Mouse (Mus musculus): ENCODE measurements around the gene Prkar2b.
A peak's percentile ranks its signal among the peaks of the same experiment; 100 is the strongest.

Prkar2b gene

GRCm38 (mm10) chr12:31965517-31966212 is 95.4 kb downstream of the Prkar2b start:
- no peak for DNase-seq

DNA sequence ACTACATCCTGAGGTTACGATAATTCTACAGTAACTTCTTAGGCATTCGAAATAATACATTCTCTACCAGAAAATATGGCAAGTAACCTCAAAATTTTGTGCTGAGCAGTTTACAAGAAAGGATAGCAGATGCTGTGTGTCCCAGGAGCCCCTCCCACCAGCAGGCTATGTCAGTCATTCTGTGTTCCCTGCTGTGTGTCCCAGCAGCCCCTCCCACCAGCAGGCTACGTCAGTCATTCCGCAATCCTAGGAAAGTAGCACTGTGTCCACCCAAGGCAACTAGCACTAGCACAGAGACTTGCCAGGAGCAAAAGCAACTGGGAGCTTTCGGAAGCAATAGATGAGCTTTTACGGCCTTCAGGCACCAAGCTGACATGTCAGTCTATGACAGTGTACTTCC is 97.0 kb downstream of the Prkar2b start:
- no peak for DNase-seq

DNA sequence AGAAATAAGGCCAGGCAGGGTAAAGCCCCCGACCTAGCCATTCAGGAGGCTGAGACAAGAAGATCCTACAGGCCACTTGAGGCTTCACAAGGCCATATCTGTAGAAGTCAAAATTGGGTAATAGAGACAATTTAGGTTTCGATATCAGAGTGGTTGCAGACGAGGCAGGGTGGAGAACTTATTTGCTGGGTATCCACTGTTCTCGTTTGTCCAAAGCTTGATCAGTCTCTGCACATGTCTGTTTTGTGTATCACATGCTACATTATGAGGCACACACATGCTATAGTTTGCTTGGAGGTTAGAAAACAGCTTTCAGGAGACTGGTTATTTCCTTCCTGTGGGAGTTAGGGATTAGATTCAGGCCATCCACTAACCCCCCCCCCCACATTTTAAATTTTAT is 105.3 kb downstream of the Prkar2b start:
- DNase-seq = no peak

- DNase-seq = no peak
Observed at GRCm38 (mm10) chr12:31950659-31951031, 110.5 kb downstream of the Prkar2b start.

DNA sequence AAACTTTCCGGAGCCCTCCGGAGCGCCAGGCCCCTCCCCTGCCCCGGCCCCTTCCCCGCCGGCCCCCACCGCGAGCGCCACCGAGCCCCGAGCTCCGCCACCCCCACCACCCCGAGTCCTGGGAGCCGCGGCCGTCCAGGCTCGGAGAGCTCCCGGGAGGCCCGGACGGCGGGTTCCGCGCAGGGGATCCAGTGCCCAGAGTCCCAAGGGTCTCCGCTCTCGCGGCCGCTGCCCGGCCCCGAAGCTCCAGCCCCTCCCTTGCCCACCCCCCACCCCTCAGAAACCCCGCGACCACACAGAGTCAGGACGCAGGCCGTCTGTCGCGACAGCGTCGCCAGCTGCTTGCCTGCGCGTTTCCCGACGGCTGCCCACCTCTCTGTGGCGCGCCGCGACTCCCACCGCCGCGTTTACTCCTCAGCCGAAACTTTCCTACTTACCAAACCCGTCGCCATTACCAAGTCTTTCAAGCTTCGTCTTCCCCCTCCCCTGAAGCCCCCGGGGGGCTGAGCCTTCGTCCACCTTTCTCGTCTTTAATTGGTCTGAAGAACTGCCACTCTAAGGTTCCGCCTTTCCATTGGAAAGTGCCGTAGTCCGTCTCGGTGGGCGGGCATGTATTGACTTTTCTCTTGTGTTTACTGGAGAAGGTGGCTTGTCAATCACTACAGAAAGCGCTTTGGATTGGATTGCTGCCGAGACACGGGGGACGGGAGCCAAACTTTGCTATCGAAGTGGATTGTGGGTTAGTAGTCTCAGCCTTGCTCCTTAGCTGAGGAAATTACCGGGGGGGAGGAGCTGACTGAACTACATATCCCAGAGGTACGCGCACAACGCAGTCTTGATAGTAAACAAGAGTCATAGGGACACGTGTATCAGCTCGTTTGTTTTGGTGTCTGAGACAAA is 111.1 kb downstream of the Prkar2b start, which contains the start of gene Hbp1:
Hbp1 (minus strand) TSS at position 777 of the 900 bp plus-strand sequence.
- peak; percentile 98 to 100 for DNase-seq

DNA sequence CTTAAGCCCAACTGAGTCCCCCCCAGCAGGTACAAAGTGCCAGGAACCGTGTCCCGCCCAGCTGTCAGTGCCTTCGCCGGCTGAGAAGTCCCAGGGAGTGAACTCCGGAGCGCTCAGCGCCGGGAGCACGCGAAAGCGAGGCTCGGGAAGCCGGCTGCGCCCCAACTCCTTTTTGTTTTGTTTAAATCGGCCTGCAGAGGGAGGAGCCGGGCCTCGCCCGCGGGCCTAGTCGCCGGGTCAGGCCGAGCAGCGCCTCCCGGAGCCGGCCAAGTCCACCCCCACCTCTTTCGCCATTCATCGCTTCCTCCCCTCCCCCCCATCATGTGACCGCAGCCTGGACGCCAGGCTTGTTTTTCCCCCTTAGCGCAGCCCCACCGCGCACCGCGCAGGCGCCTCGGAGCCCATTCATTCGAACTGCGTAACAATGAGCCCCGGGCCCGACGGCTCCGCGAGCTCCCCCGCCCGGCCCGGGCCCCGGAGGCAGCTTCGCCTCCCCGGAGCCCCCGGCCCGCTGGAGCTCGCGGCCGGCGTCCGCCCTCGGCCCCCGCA is 111.8 kb downstream of the Prkar2b start:
- peak; percentile 96 to 98 for DNase-seq

DNA sequence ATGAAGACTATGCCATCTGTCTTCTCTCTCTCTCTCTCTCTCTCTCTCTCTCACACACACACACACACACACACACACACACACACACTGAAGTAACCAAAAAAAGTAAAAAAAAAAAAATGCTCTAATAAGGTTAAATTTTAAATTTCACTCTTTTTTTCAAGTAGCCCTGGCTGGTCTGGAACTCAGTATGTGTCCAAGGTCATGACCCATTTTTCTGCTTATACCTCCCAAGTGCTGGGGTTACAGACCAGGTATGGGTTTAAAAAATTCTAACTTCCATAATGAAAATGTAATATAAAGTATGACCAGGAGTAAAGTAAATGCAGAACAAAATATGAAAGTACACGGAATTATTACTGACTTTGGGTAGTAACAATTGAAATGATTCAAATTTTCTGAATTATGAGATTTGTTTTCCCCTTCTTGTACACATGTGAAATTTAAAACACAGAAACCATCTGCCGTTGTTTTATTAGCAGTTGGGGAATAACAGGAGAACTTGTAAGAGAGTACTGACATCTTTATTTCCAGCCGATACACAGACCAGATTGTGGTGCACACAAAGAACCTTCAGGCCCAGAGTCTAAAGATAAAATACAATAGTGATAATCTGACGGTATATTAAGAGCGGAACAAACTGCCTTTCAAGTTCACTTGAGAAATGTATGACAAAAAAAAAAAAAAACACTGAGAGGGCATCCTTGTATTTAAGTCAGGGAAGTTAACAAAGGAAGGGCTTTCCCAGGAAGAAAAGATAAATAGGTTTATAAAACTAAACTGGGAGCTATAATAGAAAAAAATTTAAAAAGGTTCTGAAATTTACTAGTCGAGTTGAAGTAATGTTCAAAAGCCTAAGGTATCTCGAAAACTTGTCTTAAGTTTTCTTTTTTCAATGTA is 112.7 kb downstream of the Prkar2b start:
- peak in 1 of 2 experiments; percentile 19 for DNase-seq

DNA sequence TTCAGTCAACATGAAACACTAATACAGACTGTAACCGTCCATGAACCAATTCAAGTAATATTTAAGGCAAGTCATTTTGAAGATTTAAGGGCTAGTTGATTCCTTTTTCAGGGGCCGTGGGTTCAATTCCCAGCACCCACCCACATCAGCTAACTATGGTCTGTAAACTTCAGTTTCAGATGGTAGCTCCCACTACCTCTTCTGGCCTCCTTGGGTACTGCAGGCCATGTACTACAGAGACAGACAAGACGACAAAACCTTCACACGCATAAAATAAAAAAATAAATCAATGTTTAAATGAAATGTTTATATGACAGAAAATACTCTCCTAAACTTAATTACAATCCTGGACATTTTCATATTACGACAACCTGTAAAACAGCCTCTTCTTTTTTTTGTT is 113.6 kb downstream of the Prkar2b start:
- DNase-seq = peak in 1 of 2 experiments; percentile 54

DNA sequence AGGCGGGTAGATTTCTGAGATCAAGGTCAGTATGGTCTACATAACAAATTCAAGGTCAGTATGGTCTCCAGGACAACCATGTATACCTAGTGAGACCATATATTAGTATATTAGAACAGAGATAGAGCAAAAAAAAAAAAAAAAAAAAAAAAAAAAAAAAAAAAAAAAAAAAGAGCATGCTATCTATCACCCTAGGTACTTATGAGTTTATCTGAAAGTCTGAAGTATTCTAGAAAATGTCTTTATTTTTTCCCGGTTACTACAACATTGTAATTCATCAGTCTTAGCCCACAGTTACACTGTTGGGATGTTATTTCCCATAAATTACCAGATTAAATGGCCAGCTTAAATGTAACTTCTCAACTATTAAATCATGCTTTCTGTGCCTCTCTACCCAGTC is 116.7 kb downstream of the Prkar2b start:
- DNase-seq = no peak

GRCm38 (mm10) chr12:31943020-31943654 is 118.0 kb downstream of the Prkar2b start:
- no peak for DNase-seq

GRCm38 (mm10) chr12:31939026-31939425 is 122.1 kb downstream of the Prkar2b start:
- DNase-seq = peak in 1 of 2 experiments; percentile 20

DNA sequence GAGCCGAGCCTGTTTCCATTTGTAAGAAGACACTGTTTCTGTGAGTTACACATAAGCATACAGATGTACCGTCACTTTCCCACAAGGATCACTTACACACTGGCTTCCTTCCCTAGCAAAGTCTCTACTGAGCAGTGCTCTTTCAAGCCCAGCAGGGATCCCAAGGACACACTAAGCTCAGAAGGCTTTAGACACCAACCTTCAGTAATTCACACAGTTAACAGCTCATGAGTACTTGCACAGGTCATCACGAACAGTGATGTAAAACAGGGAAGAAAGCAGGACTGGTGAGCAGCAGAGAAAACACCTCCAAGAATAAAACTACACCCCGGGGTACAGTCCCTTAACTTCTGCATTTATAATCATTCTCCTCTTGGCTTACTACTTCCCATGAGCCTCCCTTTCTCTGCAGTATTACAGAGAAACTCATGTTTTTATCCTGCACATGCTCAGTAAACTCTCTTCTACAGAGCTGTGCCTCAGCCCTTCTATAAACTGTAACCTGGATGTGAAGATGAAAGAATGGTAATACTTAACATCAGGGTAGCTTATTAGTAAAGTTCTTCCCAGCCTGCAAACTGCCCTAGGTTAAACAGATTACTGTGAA is 122.6 kb downstream of the Prkar2b start:
- no peak for DNase-seq

DNA sequence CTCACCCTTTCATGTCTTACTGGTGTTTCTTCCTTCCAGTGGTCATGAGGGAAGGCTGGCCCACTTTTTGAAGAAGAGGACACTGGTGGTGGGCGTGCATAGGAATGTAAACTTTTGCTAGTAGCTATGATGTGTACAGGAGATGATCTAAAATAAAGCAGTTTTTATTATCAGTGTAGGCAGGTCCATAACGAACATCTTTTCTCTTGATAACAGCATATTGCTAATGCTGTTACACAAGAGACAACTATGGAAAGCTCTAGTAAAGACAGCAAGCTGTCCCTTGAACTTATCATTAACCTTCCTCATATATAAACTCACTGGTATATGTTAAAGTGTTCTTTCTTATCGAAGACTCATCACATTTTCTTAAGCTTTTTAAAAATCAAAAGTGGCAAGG is 123.5 kb downstream of the Prkar2b start:
- DNase-seq = no peak

DNA sequence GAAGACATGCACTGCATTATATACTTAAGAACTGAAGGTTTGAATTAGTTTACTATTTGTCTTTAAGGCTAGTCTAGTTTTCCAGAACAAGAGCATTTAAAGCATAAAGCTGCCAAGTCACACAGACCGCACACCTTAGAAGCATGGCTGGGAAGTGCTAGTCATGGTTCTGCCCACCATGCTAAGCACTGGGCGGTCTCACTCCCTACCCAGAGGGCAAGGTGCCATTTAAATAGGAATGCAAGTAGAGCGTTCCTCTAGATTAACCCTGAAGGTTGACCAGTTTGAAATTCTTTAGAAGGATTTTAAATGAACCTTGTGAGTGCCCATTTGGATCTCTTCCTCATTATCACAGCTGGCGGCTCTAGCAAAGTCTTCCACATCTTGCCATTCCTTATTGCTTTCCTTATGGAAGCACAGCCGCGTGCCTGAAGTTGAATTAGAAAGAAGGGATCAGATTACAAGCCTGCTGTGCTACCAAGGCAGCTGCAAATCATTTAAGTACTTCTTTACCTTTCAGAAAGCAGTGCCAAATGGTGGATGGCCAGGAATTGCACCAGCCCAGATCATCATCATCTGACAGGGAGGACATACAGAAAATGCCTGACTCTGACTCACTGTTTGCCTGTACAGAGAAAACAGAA is 124.3 kb downstream of the Prkar2b start:
- no peak for DNase-seq

- no peak for DNase-seq
Observed at GRCm38 (mm10) chr12:31931818-31932217, 129.3 kb downstream of the Prkar2b start.

GRCm38 (mm10) chr12:31928498-31928897 is 132.6 kb downstream of the Prkar2b start:
- DNase-seq = no peak

DNA sequence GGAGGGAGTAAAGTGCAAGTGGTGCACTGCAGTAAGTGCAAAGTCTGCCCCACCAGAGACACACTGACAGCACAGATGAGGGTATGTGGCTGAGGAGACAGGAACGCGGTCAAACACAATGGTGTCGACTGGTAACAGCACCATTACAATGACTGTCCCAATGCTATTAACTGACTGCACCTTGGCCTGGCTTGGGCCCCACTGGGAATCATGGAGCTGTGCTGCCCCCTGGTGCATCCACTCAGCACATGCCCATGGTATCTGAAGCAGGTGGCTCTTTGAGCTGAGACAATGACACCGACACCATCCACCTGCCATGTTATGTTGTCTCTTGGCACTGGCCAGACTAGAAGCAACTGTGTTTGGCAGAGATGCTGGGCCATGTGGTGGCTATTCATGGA is 134.4 kb downstream of the Prkar2b start:
- DNase-seq = peak in 1 of 2 experiments; percentile 77

DNA sequence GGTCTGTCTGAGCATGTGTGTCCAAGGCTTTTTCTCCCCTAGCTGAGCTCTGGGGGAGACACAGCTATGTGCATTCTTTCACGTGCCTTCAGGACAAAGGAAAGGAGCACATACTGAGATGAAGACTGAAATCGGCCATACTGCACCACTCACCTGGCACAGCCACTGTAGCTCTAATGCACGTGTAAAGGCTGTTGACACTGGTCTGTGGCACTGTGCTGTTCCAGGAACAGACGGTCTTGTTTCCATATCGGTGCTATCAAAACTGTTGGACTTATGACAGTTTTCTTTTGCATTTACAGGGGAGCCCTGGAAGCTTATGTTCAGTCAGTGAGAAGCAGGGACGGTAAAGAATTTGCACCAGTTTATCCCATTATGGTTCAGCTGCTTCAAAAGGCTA is 135.8 kb downstream of the Prkar2b start:
- DNase-seq = no peak

- no peak for DNase-seq
Observed at GRCm38 (mm10) chr12:31924135-31924534, 137.0 kb downstream of the Prkar2b start.

DNA sequence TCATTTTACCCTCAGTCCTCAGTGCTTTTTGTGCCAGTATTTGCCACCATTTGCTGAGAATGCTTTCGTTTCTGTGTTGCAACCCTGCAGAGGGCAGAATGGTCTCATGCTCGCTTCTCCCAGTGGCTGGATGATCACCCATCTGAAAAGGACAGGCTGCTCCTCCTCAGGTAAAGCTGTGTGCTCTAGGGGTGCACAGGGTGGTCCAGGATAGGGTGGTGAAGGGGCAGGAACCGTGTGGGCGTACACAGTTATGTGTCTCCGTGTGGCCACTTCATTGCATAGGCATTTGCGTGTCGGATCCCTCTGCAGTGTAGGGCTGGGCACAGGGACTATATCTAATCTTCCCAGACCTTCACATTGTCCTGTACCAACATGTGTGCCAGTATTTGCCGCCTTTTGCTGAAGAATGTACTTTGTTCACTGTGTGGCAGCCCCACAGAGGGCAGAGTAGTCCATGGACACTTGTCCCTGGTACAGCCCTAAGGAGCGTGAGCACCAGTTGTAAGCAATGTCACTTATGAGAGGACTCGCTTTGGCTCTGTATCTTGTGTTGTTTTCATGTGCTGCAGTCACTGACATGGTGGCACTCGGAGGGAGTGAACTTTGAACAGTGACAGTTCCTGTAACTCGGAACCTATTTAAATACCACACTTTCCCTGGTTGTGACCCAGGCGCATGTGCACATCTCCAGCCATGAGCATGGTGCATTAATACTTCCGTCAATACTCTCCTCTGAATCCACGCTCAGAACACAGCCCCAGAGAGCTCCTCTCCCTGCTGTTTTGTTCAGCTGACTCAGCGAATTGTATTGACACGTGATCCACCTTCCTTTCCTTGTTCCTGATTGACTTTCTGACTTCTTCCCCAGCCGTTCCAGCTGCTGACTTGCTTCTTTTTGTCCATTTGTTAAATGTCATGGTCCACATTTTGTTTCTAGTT is 140.4 kb downstream of the Prkar2b start:
- DNase-seq = peak; percentile 37 to 45
